Mouse (Mus musculus): ENCODE measurements at regions not wholly inside any gene's neighbourhood (a gene's known extent, or its start where the extent isn't known, plus 50 kb on each side); places are given as distances from the start of the nearest gene placed in this dataset.

DNA sequence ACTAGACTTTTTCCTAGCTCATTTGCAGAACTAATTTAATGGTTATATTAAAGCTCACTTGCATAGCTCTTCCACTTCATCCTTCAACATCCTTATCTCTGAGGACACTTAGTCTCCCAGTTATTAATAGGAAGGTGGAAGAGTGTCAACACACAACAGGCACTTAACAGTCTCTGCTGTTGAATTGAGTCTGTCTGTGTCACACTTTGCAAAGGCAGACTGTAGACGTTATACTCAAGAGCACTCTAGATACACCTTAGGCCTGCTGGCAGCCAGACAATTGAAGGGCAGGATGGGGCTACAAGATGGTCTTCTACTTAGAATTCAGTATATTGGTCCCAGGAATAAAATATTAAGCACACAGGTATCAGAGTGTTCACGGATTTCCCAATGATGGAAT lies 172.6 kb upstream of the F930015N05Rik start:
- TF ChIP-seq GATA1 (IDR thresholded peaks at IDR 0.05; ENCODE audit: borderline replicate concordance, low read length) (no peak), FLI1 (IDR thresholded peaks at IDR 0.05; ENCODE audit: low read length) (no peak)
